Mouse (Mus musculus) telencephalon, adult 2 months (tissue): Measurements from ENCODE around the gene Lsg1.

ENCODE experiments used
- DNase-seq: peaks from one replicate; pipeline ENCODE4 v3.0.0-alpha.2; 2011; ENCODE audit warnings: low read depth, low spot score

Lsg1 gene

GRCm38 (mm10) chr16:30600431-30601045 lies 13.1 kb upstream of the Lsg1 start:
- DNase-seq, result no peak

GRCm38 (mm10) chr16:30599491-30600268 lies 12.3 kb upstream of the Lsg1 start, which contains the start of gene Fam43a:
Gene Fam43a (plus strand): TSS chr16:30599723.
- peak; percentile 72 for DNase-seq

- peak; percentile 71 for DNase-seq
These were observed 9.7 kb upstream of the Lsg1 start for GRCm38 (mm10) chr16:30596959-30597681.

GRCm38 (mm10) chr16:30595835-30596557 lies 8.6 kb upstream of the Lsg1 start:
- DNase-seq, result peak; percentile 29

- no peak for DNase-seq
These were observed 8.0 kb upstream of the Lsg1 start for GRCm38 (mm10) chr16:30595356-30595755.

GRCm38 (mm10) chr16:30591990-30592389 lies 4.6 kb upstream of the Lsg1 start:
- DNase-seq, result no peak

- DNase-seq, result no peak
These were observed 3.1 kb upstream of the Lsg1 start for GRCm38 (mm10) chr16:30590264-30591209.

- DNase-seq, result no peak
These were observed 378 bp downstream of the Lsg1 start for GRCm38 (mm10) chr16:30586935-30587493.

- DNase-seq, result no peak
These were observed 6.6 kb downstream of the Lsg1 start for GRCm38 (mm10) chr16:30580765-30581164.

- DNase-seq, result no peak
These were observed 11.0 kb downstream of the Lsg1 start for GRCm38 (mm10) chr16:30576392-30576791.

GRCm38 (mm10) chr16:30575815-30576214 lies 11.6 kb downstream of the Lsg1 start:
- DNase-seq, result no peak

- DNase-seq, result no peak
These were observed 15.2 kb downstream of the Lsg1 start for GRCm38 (mm10) chr16:30572239-30572638.

- no peak for DNase-seq
These were observed 16.0 kb downstream of the Lsg1 start for GRCm38 (mm10) chr16:30571378-30571777.

GRCm38 (mm10) chr16:30570173-30570572 lies 17.2 kb downstream of the Lsg1 start:
- DNase-seq, result no peak

GRCm38 (mm10) chr16:30565631-30566030 lies 21.8 kb downstream of the Lsg1 start:
- no peak for DNase-seq

- no peak for DNase-seq
These were observed 26.8 kb downstream of the Lsg1 start for GRCm38 (mm10) chr16:30560601-30561000.

GRCm38 (mm10) chr16:30559312-30559992 lies 27.9 kb downstream of the Lsg1 start:
- DNase-seq, result no peak

GRCm38 (mm10) chr16:30554109-30554508 lies 33.3 kb downstream of the Lsg1 start:
- no peak for DNase-seq

- no peak for DNase-seq
These were observed 34.6 kb downstream of the Lsg1 start for GRCm38 (mm10) chr16:30552621-30553338.
